Mouse (Mus musculus): Measurements from ENCODE around the gene Rph3al. TPM values are rescaled to one million over a fixed set of nuclear protein-coding genes. Genes with fewer than 3 reads are reported as not detected.
A peak's percentile ranks its signal among the peaks of the same experiment; 100 is the strongest.

Rph3al gene
- total RNA-seq (2012; rRNA removed) = 0.69 and 0.71 TPM in 2 replicates

- no peak within 1 kb of the TSS for H3K27ac ChIP-seq (ENCODE audit: insufficient read depth, low read depth, low read length, poor library complexity, severe bottlenecking)
- H3K4me3 ChIP-seq (ENCODE audit: insufficient read depth in 1 of 2, low read depth in 1 of 2, low read length in 2 of 2, poor library complexity in 1 of 2, severe bottlenecking in 1 of 2) = peak within 1 kb of the TSS in 1 of 2 experiments; percentile 19; a peak in 1 of 4 replicates
- no peaks in the 10 kb centered on the region; a peak in 1 of 4 replicates for H3K4me1 ChIP-seq (ENCODE audit: control insufficient read depth in 2 of 2, insufficient read depth in 2 of 2, low read length in 2 of 2, poor library complexity in 1 of 2)
- TF ChIP-seq CHD2 (IDR thresholded peaks at IDR 0.05; ENCODE audit: low read depth, low read length) = no peak
- no peak for TF ChIP-seq HCFC1 (IDR thresholded peaks at IDR 0.05; ENCODE audit: borderline replicate concordance, insufficient read depth, low read length)
- no peak for TF ChIP-seq ZC3H11A (IDR thresholded peaks at IDR 0.05; ENCODE audit: borderline replicate concordance, low read depth, low read length)
- TF ChIP-seq ZNF384 (IDR thresholded peaks at IDR 0.05; ENCODE audit: low read depth, low read length) = no peak
- no peak for TF ChIP-seq MAFK (IDR thresholded peaks at IDR 0.05; ENCODE audit: insufficient read depth, low read depth, low read length)
- no peaks in the 10 kb centered on the region for H3K9me3 ChIP-seq (ENCODE audit: control insufficient read depth, insufficient read depth, low read depth, low read length)
- no peaks in the 10 kb centered on the region for H3K36me3 ChIP-seq (ENCODE audit: control insufficient read depth, insufficient read depth, low read length, poor library complexity, severe bottlenecking)
- H3K9ac ChIP-seq (ENCODE audit: insufficient read depth, low read depth, low read length, poor library complexity, severe bottlenecking) = no peak within 1 kb of the TSS
- no peak for DNase-seq (ENCODE audit: low read depth, low spot score)
- in situ Hi-C loops (cut with MboI; ENCODE audit: low sequenced_read_pairs in 2 of 2, unreplicated experiment in 2 of 2) = no loop called here
These were observed at the start of gene Rph3al for GRCm38 (mm10) chr11:75938379-75938906. Gene Rph3al, minus strand, starts transcription at chr11:75938429.

GRCm38 (mm10) chr11:75985948-75986347, 47.7 kb upstream of the Rph3al start:
- Histone ChIP-seq H3K4me1 (ENCODE audit: control insufficient read depth in 2 of 2, insufficient read depth in 2 of 2, low read length in 2 of 2, poor library complexity in 1 of 2) (no peaks in the 10 kb centered on the region), H3K36me3 (ENCODE audit: control insufficient read depth, insufficient read depth, low read length, poor library complexity, severe bottlenecking) (no peaks in the 10 kb centered on the region), H3K27ac (ENCODE audit: insufficient read depth, low read depth, low read length, poor library complexity, severe bottlenecking) (no peak overlapping the region), H3K4me3 (ENCODE audit: insufficient read depth in 1 of 2, low read depth in 1 of 2, low read length in 2 of 2, poor library complexity in 1 of 2, severe bottlenecking in 1 of 2) (no peak overlapping the region), H3K9ac (ENCODE audit: insufficient read depth, low read depth, low read length, poor library complexity, severe bottlenecking) (no peak overlapping the region), H3K9me3 (ENCODE audit: control insufficient read depth, insufficient read depth, low read depth, low read length) (no peaks in the 10 kb centered on the region)
- in situ Hi-C loops (cut with MboI; ENCODE audit: low sequenced_read_pairs in 2 of 2, unreplicated experiment in 2 of 2) = no loop called here
- DNase-seq (ENCODE audit: low read depth, low spot score) = no peak
- TF ChIP-seq ZNF384 (IDR thresholded peaks at IDR 0.05; ENCODE audit: low read depth, low read length) (no peak), ZC3H11A (IDR thresholded peaks at IDR 0.05; ENCODE audit: borderline replicate concordance, low read depth, low read length) (no peak), MAFK (IDR thresholded peaks at IDR 0.05; ENCODE audit: insufficient read depth, low read depth, low read length) (no peak), HCFC1 (IDR thresholded peaks at IDR 0.05; ENCODE audit: borderline replicate concordance, insufficient read depth, low read length) (no peak), CHD2 (IDR thresholded peaks at IDR 0.05; ENCODE audit: low read depth, low read length) (no peak)

GRCm38 (mm10) chr11:75984581-75984980, 46.4 kb upstream of the Rph3al start:
- Histone ChIP-seq H3K9me3 (ENCODE audit: control insufficient read depth, insufficient read depth, low read depth, low read length) (no peaks in the 10 kb centered on the region), H3K4me1 (ENCODE audit: control insufficient read depth in 2 of 2, insufficient read depth in 2 of 2, low read length in 2 of 2, poor library complexity in 1 of 2) (no peaks in the 10 kb centered on the region), H3K9ac (ENCODE audit: insufficient read depth, low read depth, low read length, poor library complexity, severe bottlenecking) (no peak overlapping the region), H3K36me3 (ENCODE audit: control insufficient read depth, insufficient read depth, low read length, poor library complexity, severe bottlenecking) (no peaks in the 10 kb centered on the region), H3K4me3 (ENCODE audit: insufficient read depth in 1 of 2, low read depth in 1 of 2, low read length in 2 of 2, poor library complexity in 1 of 2, severe bottlenecking in 1 of 2) (no peak overlapping the region), H3K27ac (ENCODE audit: insufficient read depth, low read depth, low read length, poor library complexity, severe bottlenecking) (no peak overlapping the region)
- in situ Hi-C loops (cut with MboI; ENCODE audit: low sequenced_read_pairs in 2 of 2, unreplicated experiment in 2 of 2) = no loop called here
- TF ChIP-seq HCFC1 (IDR thresholded peaks at IDR 0.05; ENCODE audit: borderline replicate concordance, insufficient read depth, low read length) = no peak
- no peak for TF ChIP-seq ZC3H11A (IDR thresholded peaks at IDR 0.05; ENCODE audit: borderline replicate concordance, low read depth, low read length)
- no peak for TF ChIP-seq CHD2 (IDR thresholded peaks at IDR 0.05; ENCODE audit: low read depth, low read length)
- no peak for TF ChIP-seq ZNF384 (IDR thresholded peaks at IDR 0.05; ENCODE audit: low read depth, low read length)
- no peak for TF ChIP-seq MAFK (IDR thresholded peaks at IDR 0.05; ENCODE audit: insufficient read depth, low read depth, low read length)
- DNase-seq (ENCODE audit: low read depth, low spot score) = no peak

GRCm38 (mm10) chr11:75983194-75983593, 45.0 kb upstream of the Rph3al start:
- Histone ChIP-seq H3K4me3 (ENCODE audit: insufficient read depth in 1 of 2, low read depth in 1 of 2, low read length in 2 of 2, poor library complexity in 1 of 2, severe bottlenecking in 1 of 2) (no peak overlapping the region), H3K9me3 (ENCODE audit: control insufficient read depth, insufficient read depth, low read depth, low read length) (no peaks in the 10 kb centered on the region), H3K4me1 (ENCODE audit: control insufficient read depth in 2 of 2, insufficient read depth in 2 of 2, low read length in 2 of 2, poor library complexity in 1 of 2) (no peaks in the 10 kb centered on the region), H3K36me3 (ENCODE audit: control insufficient read depth, insufficient read depth, low read length, poor library complexity, severe bottlenecking) (no peaks in the 10 kb centered on the region), H3K27ac (ENCODE audit: insufficient read depth, low read depth, low read length, poor library complexity, severe bottlenecking) (no peak overlapping the region), H3K9ac (ENCODE audit: insufficient read depth, low read depth, low read length, poor library complexity, severe bottlenecking) (no peak overlapping the region)
- in situ Hi-C loops (cut with MboI; ENCODE audit: low sequenced_read_pairs in 2 of 2, unreplicated experiment in 2 of 2) = no loop called here
- no peak for TF ChIP-seq ZC3H11A (IDR thresholded peaks at IDR 0.05; ENCODE audit: borderline replicate concordance, low read depth, low read length)
- no peak for TF ChIP-seq MAFK (IDR thresholded peaks at IDR 0.05; ENCODE audit: insufficient read depth, low read depth, low read length)
- TF ChIP-seq ZNF384 (IDR thresholded peaks at IDR 0.05; ENCODE audit: low read depth, low read length) = no peak
- no peak for TF ChIP-seq HCFC1 (IDR thresholded peaks at IDR 0.05; ENCODE audit: borderline replicate concordance, insufficient read depth, low read length)
- TF ChIP-seq CHD2 (IDR thresholded peaks at IDR 0.05; ENCODE audit: low read depth, low read length) = no peak
- no peak for DNase-seq (ENCODE audit: low read depth, low spot score)
